Mouse (Mus musculus) adrenal gland, postnatal 36 days (tissue): Measurements from ENCODE around the gene Srsf6. TPM values are rescaled to one million over a fixed set of nuclear protein-coding genes. Genes with fewer than 3 reads are reported as not detected.
"Not testable (repeated sequence)": the region's sequence is repeated elsewhere in the genome, so short reads cannot be mapped to it uniquely, and the experiment has no call there.

Experiments used
- DNase-seq, 2 experiments: peaks; one replicate each; pipeline ENCODE4 v3.0.0; 2021; ENCODE audit warnings: mixed read lengths in 1 of 2
- long read RNA-seq, 2 experiments: library from polyadenylated mRNA; stranded (forward); transcript quantifications; one replicate each; pipeline ENCODE4 v2.0.0; 2021; ENCODE audit warnings: borderline sequencing depth in 2 of 2
- total RNA-seq, 2 experiments: library from RNA; stranded (reverse); gene quantifications; 2 replicates each; pipeline ENCODE4 v1.2.3; 2021

Gene Srsf6
- total RNA-seq = 100 to 1,000 TPM; 149 to 224 TPM
- long read RNA-seq, experiment 1, transcript Srsf6-201 (7 exons, 1,666 nt) = minor isoform, 13 of 153 reads
- long read RNA-seq, experiment 1, transcript Srsf6-203 (6 exons, 3,527 nt) = major isoform, 127 of 153 reads
- long read RNA-seq, experiment 1, partial matches to known transcripts = 11 of 153 reads
- long read RNA-seq, experiment 1, other reads (novel, unspliced or antisense) = 2 of 153 reads
- long read RNA-seq, experiment 2, transcript Srsf6-203 (6 exons, 3,527 nt) = major isoform, 41 of 47 reads
- long read RNA-seq, experiment 2, partial matches to known transcripts = 3 of 47 reads
- long read RNA-seq, experiment 2, other reads (novel, unspliced or antisense) = 1 of 47 reads

DNA sequence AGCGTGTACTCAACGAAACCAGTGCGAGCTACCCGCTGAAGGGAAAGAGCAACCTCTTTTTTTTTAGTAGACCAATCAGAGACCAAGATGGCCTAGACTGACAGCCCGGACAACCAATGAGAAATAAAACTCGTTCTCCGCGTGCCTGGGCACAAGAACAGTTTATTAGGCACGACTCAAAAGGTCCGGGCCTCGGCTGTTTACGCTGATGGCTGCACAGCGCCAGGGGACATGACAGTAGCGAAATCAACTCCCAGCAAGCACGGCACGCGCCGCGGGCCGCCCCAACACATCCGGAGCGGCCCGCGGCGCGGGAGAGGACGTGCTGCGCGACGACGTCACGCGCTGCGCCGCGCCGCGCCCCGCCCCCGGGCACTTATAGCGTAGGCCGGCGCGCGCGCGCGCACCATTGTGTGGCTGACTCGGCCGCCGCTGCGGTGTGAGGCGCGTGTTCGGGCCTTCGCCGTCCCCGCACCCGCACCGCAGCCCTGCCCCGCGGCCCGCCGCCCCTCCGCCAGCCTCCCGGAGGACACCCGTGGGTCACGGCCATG, at the start of gene Srsf6:
TSS of gene Srsf6 (plus strand) at position 406 of the 551 bp plus-strand sequence.
- DNase-seq = peak; percentile 87 to 93

GRCm38 (mm10) chr2:162884101-162884500, 47.2 kb upstream of the Srsf6 start:
- no peak for DNase-seq

DNA sequence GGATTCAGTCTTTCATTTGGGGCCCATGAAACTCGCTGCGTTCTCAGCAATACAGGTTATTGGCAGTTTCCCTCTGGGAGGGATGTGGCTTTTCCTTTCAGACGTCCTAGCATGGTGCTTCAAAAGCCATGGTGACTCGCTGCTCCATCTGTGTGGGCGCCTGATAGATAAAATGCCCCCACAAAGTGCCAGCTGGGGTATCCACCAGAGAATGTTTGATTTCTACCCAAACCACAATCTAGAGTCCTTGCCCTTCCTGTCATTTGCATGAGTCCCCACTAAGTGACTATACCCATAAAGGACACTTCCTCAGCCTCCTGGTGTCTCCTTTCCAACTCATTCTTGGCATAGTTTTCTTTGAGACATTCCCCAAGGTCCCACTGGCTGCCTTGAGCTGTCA, 44.2 kb upstream of the Srsf6 start:
- no peak for DNase-seq

GRCm38 (mm10) chr2:162888677-162889076, 42.7 kb upstream of the Srsf6 start:
- no peak for DNase-seq

DNA sequence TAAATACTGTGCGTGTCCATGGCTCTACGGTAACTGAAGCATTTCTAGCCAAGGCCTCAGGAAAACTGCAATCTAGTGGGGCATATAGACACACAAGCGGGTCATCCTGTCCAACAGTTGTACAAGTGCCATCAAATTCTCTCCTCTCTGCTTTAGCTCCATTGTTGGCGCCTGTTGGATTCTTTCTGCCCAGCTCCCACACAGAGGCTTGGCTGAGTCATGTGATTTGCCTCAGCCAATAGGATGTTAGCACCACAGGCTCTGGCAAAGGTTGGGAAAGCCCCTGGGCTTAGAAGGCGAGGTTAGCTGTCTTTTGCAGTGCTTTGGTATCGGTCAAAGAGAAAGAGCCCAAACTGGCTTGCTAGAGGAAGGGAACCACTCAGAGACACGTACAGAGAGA, 42.1 kb upstream of the Srsf6 start:
- no peak for DNase-seq

- DNase-seq = no peak
Measured at GRCm38 (mm10) chr2:162889731-162890130, 41.6 kb upstream of the Srsf6 start.

DNA sequence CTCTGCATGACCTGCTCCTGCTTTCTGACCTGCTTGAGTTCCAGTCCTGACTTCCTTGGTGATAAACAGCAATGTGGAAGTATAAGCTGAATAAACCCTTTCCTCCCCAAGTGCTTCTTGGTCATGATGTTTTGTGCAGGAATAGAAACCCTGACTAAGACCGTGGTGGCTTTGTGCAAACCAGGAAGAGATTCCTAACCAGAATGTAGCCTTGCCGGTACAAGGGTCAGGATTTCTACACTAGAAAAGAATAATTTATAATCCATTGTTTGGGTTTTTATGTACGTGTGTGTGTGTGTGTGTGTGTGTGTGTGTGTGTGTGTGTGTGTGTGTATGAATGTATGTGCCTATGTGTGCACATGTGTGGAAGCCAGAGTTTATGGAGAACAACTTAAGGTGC, 38.3 kb upstream of the Srsf6 start:
- DNase-seq = not testable (repeated sequence)

GRCm38 (mm10) chr2:162899256-162899655, 32.1 kb upstream of the Srsf6 start:
- not testable (repeated sequence) for DNase-seq

- no peak for DNase-seq
Measured at GRCm38 (mm10) chr2:162899880-162900589, 31.3 kb upstream of the Srsf6 start.

DNA sequence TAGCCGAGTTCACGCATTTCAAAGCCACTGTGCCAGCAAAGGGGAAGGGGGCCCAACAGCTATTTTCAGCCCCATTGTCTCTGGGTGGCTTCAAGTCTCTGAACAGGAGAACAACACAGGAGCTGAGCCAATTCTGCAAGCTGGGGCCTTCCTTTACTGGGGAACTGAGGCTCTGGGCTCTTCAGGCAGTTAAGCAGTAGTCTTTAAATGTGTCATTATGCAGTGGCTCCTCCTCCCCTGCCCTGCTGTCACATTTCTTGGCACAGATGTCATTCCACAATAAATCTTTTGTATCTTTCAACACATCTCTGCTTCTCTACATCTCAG, 30.8 kb upstream of the Srsf6 start:
- DNase-seq = no peak

DNA sequence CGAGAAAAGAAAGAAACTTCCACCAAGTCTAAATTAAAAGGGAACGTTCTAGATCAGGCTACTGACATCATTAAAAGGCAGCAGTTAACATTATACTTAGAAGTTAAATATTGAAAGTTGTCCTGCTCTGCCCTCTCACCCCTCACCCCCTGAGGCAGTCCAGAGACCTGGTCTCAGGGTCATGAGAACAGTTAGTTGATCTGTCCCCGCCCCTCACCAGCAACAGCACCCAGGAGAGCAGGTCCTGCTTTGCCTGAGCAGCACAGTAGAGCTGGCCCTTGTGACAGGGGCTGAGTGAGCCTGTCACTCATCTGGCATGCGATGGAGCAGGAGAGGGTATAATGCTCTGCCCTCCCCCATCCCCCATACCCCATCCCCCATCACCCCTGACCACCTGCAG, 25.4 kb upstream of the Srsf6 start:
- DNase-seq = no peak

GRCm38 (mm10) chr2:162908052-162908491, 23.3 kb upstream of the Srsf6 start:
- DNase-seq = no peak

DNA sequence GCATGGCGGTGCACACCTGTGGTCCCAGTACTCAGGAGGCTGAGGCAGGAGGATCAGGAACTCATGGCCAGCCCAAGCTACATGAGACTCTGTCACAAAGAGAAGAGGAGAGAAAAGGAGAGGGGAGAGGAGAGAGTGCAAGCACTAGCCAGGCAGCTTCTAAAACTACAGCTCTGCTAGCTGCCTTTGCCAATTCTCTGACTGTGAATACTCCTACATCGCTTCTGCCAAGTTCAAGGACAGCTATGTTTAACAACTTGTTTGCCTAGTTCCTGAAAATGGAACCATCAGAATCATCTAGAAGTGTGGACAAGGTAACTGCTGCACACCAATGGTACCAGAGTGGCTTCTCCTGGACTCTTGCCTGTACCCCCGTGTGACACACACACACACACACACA, 17.3 kb upstream of the Srsf6 start:
- DNase-seq = no peak

- no peak for DNase-seq
Measured at GRCm38 (mm10) chr2:162914519-162914918, 16.8 kb upstream of the Srsf6 start.

- DNase-seq = no peak
Measured at GRCm38 (mm10) chr2:162919926-162920325, 11.4 kb upstream of the Srsf6 start.

DNA sequence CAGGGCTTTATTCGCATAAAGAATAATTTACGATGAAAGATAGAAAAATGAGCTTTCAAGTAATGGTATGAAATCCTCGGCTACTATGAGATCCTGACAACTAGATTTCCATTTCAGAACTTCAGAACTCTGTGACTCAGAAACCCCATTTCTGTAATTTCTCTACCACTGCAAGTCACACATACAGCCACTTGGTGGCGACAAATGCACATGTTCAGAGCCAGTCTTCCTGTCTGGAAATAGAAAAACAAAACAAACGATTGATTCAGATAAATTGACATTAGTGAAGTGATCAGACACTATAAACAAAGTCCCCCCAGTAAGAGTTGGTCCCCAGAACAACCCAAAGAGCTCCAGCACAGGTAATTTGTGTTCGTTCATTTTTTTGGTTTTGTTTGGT, 9.1 kb upstream of the Srsf6 start:
- peak; percentile 54 to 56 for DNase-seq

DNA sequence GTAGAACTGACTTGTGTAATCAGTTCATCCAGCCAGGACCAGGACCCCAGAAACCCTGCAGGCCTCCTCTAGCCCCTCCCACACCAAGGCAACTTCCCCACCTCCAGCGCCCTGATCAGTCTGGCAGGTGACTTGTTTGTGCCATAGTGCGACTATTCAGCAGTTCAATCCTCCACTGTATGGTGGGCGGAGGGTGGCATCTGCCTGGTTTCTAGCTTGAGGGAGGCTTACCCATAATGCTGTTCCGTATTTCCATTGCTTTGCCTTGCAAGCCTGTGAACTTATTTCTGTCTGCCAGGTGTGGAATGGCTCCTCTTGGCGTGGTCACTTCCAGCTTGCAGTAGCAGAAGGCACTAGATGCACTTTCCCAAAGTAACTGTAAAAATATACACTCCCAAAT, 8.5 kb upstream of the Srsf6 start:
- DNase-seq = no peak

DNA sequence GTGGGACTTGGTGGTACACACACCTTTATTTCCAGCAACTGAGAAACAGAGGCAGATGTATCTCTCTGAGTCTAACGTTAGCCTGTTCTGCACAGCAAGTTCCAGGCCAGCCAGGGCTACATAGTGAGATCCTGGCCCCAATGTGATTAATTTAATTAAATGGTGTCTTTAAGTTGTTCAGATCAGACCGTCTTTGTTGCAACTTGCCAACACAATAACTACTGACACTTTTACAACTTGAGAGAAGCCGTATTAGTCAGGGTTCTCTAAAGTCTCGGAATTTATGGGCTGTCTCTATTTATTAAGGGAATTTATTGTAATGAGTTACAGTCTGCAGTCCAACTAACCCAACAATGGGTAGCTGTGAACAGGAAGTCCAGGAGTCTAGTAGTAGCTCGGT, 7.2 kb upstream of the Srsf6 start:
- no peak for DNase-seq

- DNase-seq = no peak
Measured at GRCm38 (mm10) chr2:162927918-162928585, 3.3 kb upstream of the Srsf6 start.

DNA sequence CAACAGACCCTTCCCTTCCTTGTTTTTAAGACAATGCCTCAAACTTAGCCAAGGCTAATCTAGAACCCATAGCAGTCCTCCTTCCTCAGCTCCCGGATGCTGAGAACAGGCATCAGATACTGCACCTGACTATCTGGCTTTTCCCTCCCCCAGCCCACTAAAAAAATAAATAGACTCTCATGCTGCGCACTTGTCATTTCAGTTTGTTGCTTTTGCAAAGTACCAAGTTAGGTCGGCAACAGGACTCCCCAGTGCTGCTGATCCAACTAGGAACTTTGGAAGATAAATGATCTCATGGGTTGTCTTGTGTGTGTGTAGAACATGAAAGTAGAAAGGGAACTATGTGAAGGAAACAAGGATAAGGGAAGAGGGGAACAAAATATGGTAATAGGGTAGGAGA, 1.6 kb upstream of the Srsf6 start:
- DNase-seq = no peak

DNA sequence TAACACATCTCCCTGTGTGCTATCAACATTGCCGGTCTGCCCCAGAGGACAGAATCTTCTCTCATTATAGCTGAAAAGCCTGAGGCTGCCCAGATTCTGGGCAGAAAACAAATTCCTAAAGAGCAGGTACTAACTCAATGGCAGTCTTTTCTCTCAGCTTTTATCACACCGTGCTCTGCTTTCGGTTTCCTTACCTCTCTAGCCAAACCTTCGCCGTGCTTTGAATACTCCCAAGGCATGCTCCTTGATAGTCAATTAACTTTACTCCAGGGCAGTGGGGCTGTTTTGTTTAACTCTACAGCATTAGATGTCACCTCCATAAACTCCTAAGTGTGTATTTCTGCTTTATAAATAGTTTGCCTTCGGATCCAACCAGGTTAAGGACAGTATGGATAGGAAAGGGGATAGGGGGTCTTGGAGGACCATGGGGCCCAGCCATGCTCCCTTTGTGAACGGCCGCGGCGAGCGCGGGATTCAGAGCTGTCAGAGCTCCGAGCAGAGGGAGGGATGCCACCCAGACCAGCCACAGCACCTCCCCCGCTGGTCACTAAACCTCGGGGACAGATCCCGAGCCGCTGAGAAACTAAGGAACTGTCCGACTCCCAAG, 709 bp upstream of the Srsf6 start:
- no peak for DNase-seq
